In the genomic region with DNA sequence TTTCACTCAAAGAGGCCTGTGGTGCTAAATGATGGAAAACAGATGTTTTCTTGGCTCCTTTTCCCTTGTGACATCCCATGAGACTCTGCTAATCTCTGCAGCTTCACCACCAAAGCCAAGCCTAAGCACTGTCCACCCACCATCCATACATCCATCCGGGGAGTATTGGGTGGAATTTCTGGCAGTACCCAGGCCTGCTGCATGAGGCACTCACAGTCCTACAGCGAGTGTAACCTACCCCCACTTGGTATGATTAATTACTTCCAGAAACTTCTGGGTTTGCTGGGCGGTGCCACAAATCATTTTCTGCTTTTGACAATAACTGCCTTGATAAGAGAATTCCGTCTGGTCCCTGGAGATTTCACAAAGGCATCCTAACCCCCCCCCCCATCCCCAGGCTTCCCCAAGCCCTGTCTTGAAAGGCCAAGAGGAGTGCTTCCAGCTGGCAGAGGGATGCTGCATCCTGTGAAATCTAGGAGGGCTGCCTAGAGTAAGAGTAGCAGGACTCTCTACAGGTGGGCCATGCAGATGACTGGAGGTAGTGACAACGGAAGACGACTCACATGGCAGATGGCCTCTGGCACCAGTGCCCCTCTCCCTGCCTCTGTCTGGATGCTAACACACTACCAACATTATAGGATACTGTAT, we compare ENCODE assay signal across 15 mouse cellular contexts. TPM values are rescaled to one million over a fixed set of nuclear protein-coding genes. Genes with fewer than 3 reads are reported as not detected.
DNase-seq lines count a peak whose midpoint lies in the region; ATAC-seq and TF ChIP-seq lines count a peak whose summit lies in the region.
"Had no signal": no experiment of that assay in that cellular context is flagged by ENCODE, and none has a peak within 500 bp of the region (broad histone marks: within the 10 kb centered on the region; RNA-seq: fewer than 3 reads in every experiment).

No protein-coding gene starts in this region.

- TF ChIP-seq CTCF in embryonic fibroblast, embryonic 13.5 days (IDR thresholded peaks at IDR 0.05; ENCODE audit: borderline replicate concordance, insufficient read depth, low read length), result no peak

- peak; percentile 49; the same call in 1 of the 2 replicates for ATAC-seq in heart, embryonic 16.5 days (replicated peaks; ENCODE audit: extremely low read depth, insufficient read depth, low FRiP score)
- ATAC-seq: forebrain, embryonic 15.5 days; midbrain, embryonic 15.5 days had no signal

- H3K9me3 ChIP-seq in heart, embryonic 16.5 days (replicated peaks; ENCODE audit: control insufficient read depth, low read length), result no peaks in the 10 kb centered on the region
- H3K9me3 ChIP-seq: forebrain, embryonic 15.5 days; midbrain, embryonic 15.5 days; neural tube, embryonic 12.5 days had no signal

- no peak overlapping the region for H3K4me2 ChIP-seq in heart, embryonic 16.5 days (ENCODE audit: low read depth, low read length)
- H3K4me2 ChIP-seq: forebrain, embryonic 15.5 days; midbrain, embryonic 15.5 days; neural tube, embryonic 12.5 days had no signal

- H3K27ac ChIP-seq in heart, embryonic 16.5 days (ENCODE audit: low read length), result no peak overlapping the region
- H3K27ac ChIP-seq in embryonic fibroblast, embryonic 13.5 days (ENCODE audit: insufficient read depth, low read length), result peak overlapping the region; percentile 61
- H3K27ac ChIP-seq: forebrain, embryonic 15.5 days; gastrocnemius, adult 2 months; liver, embryonic 14.5 days; midbrain, embryonic 15.5 days; neural tube, embryonic 12.5 days had no signal

- 57% methylated on average over 6 of the region's 6 CpGs for WGBS in heart, embryonic 16.5 days

- H3K9ac ChIP-seq in heart, embryonic 16.5 days (ENCODE audit: low read length), result no peak overlapping the region
- H3K9ac ChIP-seq: forebrain, embryonic 15.5 days; liver, embryonic 14.5 days; midbrain, embryonic 15.5 days; neural tube, embryonic 12.5 days had no signal

- peaks cover 6% of the 10 kb centered on the region for H3K4me1 ChIP-seq in heart, embryonic 16.5 days (ENCODE audit: control insufficient read depth, insufficient read depth, low read length)
- peaks cover 5% of the 10 kb centered on the region for H3K4me1 ChIP-seq in embryonic fibroblast, embryonic 13.5 days (ENCODE audit: control insufficient read depth, insufficient read depth, low read length)
- H3K4me1 ChIP-seq: neural tube, embryonic 12.5 days had no signal

- no peaks in the 10 kb centered on the region for H3K27me3 ChIP-seq in heart, embryonic 16.5 days (ENCODE audit: control insufficient read depth, insufficient read depth, low read length)
- H3K27me3 ChIP-seq: forebrain, embryonic 15.5 days; midbrain, embryonic 15.5 days; neural tube, embryonic 12.5 days had no signal

- no peaks in the 10 kb centered on the region for H3K36me3 ChIP-seq in heart, embryonic 16.5 days (ENCODE audit: control insufficient read depth, insufficient read depth)
- H3K36me3 ChIP-seq: forebrain, embryonic 15.5 days; midbrain, embryonic 15.5 days; neural tube, embryonic 12.5 days had no signal

- no peak for TF ChIP-seq POLR2A in embryonic fibroblast, embryonic 13.5 days (IDR thresholded peaks at IDR 0.05; ENCODE audit: low read depth, low read length)

- no peak overlapping the region for H3K4me3 ChIP-seq in heart, embryonic 16.5 days (ENCODE audit: low read length)
- H3K4me3 ChIP-seq in embryonic fibroblast, embryonic 13.5 days (ENCODE audit: insufficient read depth, low read length), result no peak overlapping the region
- H3K4me3 ChIP-seq: forebrain, embryonic 15.5 days; gastrocnemius, adult 2 months; midbrain, embryonic 15.5 days; neural tube, embryonic 12.5 days had no signal

- no peak for DNase-seq in heart, adult 11 months
- peak; percentile 81 for DNase-seq in MN1 (ENCODE audit: low spot score)
- DNase-seq in lung, postnatal 10 days, result peak; percentile 44
- DNase-seq in cerebellum, postnatal 4 days (ENCODE audit: low spot score in 2 of 2), result no peak
- DNase-seq in thymus, postnatal 25 days, result no peak
- DNase-seq: cerebellum, adult 18-20 months; gastrocnemius, adult 2 months; layer of hippocampus, adult 9-11 months; spleen, adult 18-20 months had no signal

RNA-seq across cellular contexts. Expression of a gene that starts 31.1 kb away (rescaled TPM):
- polyA plus RNA-seq in heart, embryonic 16.5 days (2015; fragmentation: Nextera tagmentation; extraction: Ambion mirVana), result 6.6 and 6.9 TPM in 2 replicates
- polyA plus RNA-seq in embryonic fibroblast, embryonic 13.5 days (2011; ENCODE audit: insufficient read length, low read depth, missing spikeins), result 2.8 TPM in 2 replicates

Comparison
In these comparisons a context has a peak if more than half of its experiments do, and no peak if none do; other contexts are left out.
1. DNase-seq: peak in MN1 (single experiment) and lung, postnatal 10 days (single experiment); none in heart, adult 11 months (single experiment), cerebellum, postnatal 4 days (0 of 2) and thymus, postnatal 25 days (single experiment).